Mouse (Mus musculus): Measurements from ENCODE around the gene Mad1l1. TPM values are rescaled to one million over a fixed set of nuclear protein-coding genes. Genes with fewer than 3 reads are reported as not detected.

Gene Mad1l1
- polyA plus RNA-seq, 1 experiment = 12.6 TPM

DNA sequence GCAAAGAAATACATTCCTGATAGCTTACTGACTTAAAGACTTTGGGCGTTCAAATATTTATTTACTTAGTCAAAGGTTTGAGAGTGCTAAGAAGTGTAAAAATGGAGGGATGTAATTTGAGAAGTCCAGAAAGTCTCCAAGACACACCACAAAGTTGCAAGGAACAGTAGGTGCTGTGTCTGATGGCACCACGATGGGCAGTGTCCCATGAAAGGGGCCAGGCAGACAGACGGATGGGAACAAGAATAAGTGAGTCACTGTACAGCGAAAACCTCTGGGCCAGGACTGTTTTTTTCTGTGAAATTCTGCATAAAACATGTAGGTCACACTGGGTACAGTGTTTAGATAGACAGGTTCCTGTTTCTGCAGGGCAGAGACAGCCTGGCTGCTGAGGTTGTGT is 256.8 kb downstream of the Mad1l1 start:
- H3K27ac ChIP-seq (ENCODE audit: insufficient read depth, low read depth, low read length) = no peak overlapping the region
- TF ChIP-seq POLR2A (IDR thresholded peaks at IDR 0.05; ENCODE audit: low read depth, low read length) = no peak
- TF ChIP-seq CTCF (conservative IDR thresholded peaks at IDR 0.05; ENCODE audit: insufficient read depth, insufficient read length, low read depth, low read length) = no peak

DNA sequence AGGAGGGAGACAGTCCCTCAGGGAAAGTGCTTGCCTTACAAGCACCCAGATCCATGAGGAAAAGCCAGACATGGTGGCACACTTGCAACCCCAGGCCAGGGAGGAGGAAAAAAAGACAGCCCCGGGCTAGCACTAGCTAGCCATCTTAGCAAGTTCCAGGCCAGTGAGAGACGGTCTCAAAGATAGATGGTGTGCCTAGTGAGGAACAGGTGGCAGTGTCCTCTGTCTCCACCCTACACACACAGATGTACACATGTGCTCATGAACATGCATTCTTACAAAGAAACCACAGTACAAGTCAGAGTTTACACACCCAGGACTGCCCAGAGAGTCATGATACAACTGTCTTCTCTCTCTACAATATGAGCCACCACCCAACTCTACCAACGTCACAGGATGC is 258.5 kb downstream of the Mad1l1 start:
- Histone ChIP-seq H3K27ac (ENCODE audit: insufficient read depth, low read depth, low read length) (no peak overlapping the region), H3K4me3 (ENCODE audit: insufficient read depth, low read depth, low read length) (no peak overlapping the region), H3K4me1 (ENCODE audit: control insufficient read depth, insufficient read depth, low read length) (no peaks in the 10 kb centered on the region), H3K27me3 (replicated peaks; ENCODE audit: control insufficient read depth, insufficient read depth, low read length) (no peaks in the 10 kb centered on the region), H3K36me3 (ENCODE audit: control insufficient read depth, insufficient read depth, low read length) (no peaks in the 10 kb centered on the region)
- 93% methylated on average over 3 of the region's 3 CpGs for WGBS
- no peak for DNase-seq
- no peak for TF ChIP-seq CTCF (conservative IDR thresholded peaks at IDR 0.05; ENCODE audit: insufficient read depth, insufficient read length, low read depth, low read length)
- TF ChIP-seq POLR2A (IDR thresholded peaks at IDR 0.05; ENCODE audit: low read depth, low read length) = no peak

More for the DNA sequence above, 256.8 kb downstream of the Mad1l1 start:
- Histone ChIP-seq H3K36me3 (ENCODE audit: control insufficient read depth, insufficient read depth, low read length) (no peaks in the 10 kb centered on the region), H3K4me3 (ENCODE audit: insufficient read depth, low read depth, low read length) (no peak overlapping the region), H3K27me3 (replicated peaks; ENCODE audit: control insufficient read depth, insufficient read depth, low read length) (no peaks in the 10 kb centered on the region), H3K4me1 (ENCODE audit: control insufficient read depth, insufficient read depth, low read length) (no peaks in the 10 kb centered on the region)
- DNase-seq = no peak
- WGBS = 83% methylated on average over 4 of the region's 4 CpGs

DNA sequence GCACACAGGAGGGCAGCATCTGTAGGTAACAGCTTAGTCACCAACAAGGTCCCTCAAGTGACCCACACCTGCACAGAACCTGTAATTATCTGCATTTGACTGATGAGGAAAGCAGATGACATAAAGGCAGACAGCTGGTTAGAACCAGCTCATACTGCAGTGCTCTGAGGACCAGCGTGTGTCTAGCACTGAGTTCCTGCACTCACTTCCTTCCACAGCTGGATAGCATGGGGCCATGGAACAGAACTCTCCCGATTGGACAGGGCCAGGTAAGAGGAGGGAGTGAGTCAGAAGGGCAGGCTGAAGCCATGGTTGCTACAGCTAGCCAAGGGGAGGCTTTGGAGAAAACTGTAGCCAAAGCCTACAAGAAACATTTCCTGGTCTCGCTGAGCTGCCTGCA is 259.0 kb downstream of the Mad1l1 start:
- H3K4me1 ChIP-seq (ENCODE audit: control insufficient read depth, insufficient read depth, low read length) = no peaks in the 10 kb centered on the region
- no peak for TF ChIP-seq CTCF (conservative IDR thresholded peaks at IDR 0.05; ENCODE audit: insufficient read depth, insufficient read length, low read depth, low read length)
- no peak for TF ChIP-seq POLR2A (IDR thresholded peaks at IDR 0.05; ENCODE audit: low read depth, low read length)
- DNase-seq = no peak
- WGBS = 71% methylated on average over 3 of the region's 3 CpGs
- H3K27me3 ChIP-seq (replicated peaks; ENCODE audit: control insufficient read depth, insufficient read depth, low read length) = no peaks in the 10 kb centered on the region
- no peaks in the 10 kb centered on the region for H3K36me3 ChIP-seq (ENCODE audit: control insufficient read depth, insufficient read depth, low read length)
- H3K4me3 ChIP-seq (ENCODE audit: insufficient read depth, low read depth, low read length) = no peak overlapping the region
- no peak overlapping the region for H3K27ac ChIP-seq (ENCODE audit: insufficient read depth, low read depth, low read length)

DNA sequence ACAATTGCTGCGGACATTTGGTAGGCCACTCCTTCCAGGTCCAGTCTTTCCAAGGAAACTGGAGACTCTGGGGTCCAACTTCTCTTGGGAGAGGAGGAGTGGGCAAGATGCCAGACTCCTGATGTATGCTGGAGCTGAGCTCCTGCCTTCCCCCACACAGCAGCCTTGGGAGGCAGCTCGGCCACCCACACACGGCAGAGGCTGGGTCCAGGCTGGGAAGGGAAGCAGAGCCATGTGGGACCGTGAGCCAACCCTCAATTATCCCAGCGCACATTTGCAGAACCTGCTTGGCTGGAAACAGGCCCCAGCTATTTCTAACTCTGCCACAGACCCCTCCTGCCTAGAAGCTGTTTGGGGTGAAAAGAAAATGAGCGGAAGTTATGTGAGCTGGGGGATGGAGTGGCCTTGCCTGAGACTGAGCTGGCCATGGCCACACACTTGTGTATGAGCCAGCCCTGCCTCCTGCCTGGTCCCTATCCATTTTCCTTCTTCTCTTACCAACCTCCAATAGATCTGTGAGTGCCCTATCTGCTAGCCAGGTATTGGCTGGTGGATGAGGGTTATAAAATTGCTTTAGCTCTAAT is 260.0 kb downstream of the Mad1l1 start:
- WGBS = 60% methylated on average over 6 of the region's 6 CpGs
- DNase-seq = no peak
- no peaks in the 10 kb centered on the region for H3K27me3 ChIP-seq (replicated peaks; ENCODE audit: control insufficient read depth, insufficient read depth, low read length)
- TF ChIP-seq POLR2A (IDR thresholded peaks at IDR 0.05; ENCODE audit: low read depth, low read length) (no peak), CTCF (conservative IDR thresholded peaks at IDR 0.05; ENCODE audit: insufficient read depth, insufficient read length, low read depth, low read length) (no peak)
- H3K36me3 ChIP-seq (ENCODE audit: control insufficient read depth, insufficient read depth, low read length) = no peaks in the 10 kb centered on the region
- no peak overlapping the region for H3K27ac ChIP-seq (ENCODE audit: insufficient read depth, low read depth, low read length)
- H3K4me3 ChIP-seq (ENCODE audit: insufficient read depth, low read depth, low read length) = no peak overlapping the region
- no peaks in the 10 kb centered on the region for H3K4me1 ChIP-seq (ENCODE audit: control insufficient read depth, insufficient read depth, low read length)

DNA sequence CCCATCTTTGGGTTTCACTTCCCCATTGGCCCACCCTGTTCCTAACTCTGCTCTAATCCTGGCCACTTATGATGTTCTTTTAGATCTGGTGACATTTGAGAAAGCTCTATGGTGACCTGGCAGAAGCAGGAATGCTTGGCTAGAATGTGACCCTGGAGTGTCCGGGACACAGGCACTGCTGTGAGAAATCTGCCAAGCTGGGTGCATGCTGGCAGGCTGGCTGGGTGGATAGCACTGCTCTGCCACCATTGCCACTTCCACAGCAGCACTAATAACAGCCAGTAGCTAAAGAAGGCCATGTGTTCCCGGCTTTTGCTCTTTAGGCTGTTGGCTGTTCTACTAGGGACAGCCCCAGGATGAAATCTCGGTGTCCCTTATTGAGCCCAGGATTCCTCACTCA is 265.1 kb downstream of the Mad1l1 start:
- no peaks in the 10 kb centered on the region for H3K4me1 ChIP-seq (ENCODE audit: control insufficient read depth, insufficient read depth, low read length)
- WGBS = 79% methylated on average over 3 of the region's 3 CpGs
- H3K27ac ChIP-seq (ENCODE audit: insufficient read depth, low read depth, low read length) = no peak overlapping the region
- H3K36me3 ChIP-seq (ENCODE audit: control insufficient read depth, insufficient read depth, low read length) = no peaks in the 10 kb centered on the region
- TF ChIP-seq POLR2A (IDR thresholded peaks at IDR 0.05; ENCODE audit: low read depth, low read length) = no peak
- TF ChIP-seq CTCF (conservative IDR thresholded peaks at IDR 0.05; ENCODE audit: insufficient read depth, insufficient read length, low read depth, low read length) = no peak
- no peak for DNase-seq
- no peaks in the 10 kb centered on the region for H3K27me3 ChIP-seq (replicated peaks; ENCODE audit: control insufficient read depth, insufficient read depth, low read length)
- H3K4me3 ChIP-seq (ENCODE audit: insufficient read depth, low read depth, low read length) = no peak overlapping the region

DNA sequence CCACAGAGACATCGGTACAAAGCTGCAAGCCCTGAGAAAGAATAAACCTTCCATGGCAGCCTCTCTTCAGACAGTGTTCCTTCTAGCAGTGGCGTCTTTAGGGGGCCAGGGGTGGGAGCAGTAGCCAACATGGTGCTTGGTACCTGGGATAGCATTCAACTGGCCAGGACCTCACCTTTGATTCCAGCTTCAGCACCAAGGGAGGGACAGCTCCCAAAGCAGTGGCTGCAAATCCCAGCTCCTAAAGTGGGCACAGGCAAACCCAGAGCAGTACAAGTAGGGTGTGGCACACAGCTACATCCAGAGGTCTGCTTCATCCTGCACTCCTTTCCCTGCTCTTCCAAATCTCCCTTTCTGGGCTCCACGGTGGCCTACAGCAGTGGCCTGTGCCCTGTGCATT is 265.9 kb downstream of the Mad1l1 start:
- no peaks in the 10 kb centered on the region for H3K27me3 ChIP-seq (replicated peaks; ENCODE audit: control insufficient read depth, insufficient read depth, low read length)
- H3K4me3 ChIP-seq (ENCODE audit: insufficient read depth, low read depth, low read length) = no peak overlapping the region
- H3K36me3 ChIP-seq (ENCODE audit: control insufficient read depth, insufficient read depth, low read length) = no peaks in the 10 kb centered on the region
- H3K27ac ChIP-seq (ENCODE audit: insufficient read depth, low read depth, low read length) = no peak overlapping the region
- no peaks in the 10 kb centered on the region for H3K4me1 ChIP-seq (ENCODE audit: control insufficient read depth, insufficient read depth, low read length)
- TF ChIP-seq POLR2A (IDR thresholded peaks at IDR 0.05; ENCODE audit: low read depth, low read length) (no peak), CTCF (conservative IDR thresholded peaks at IDR 0.05; ENCODE audit: insufficient read depth, insufficient read length, low read depth, low read length) (no peak)
- no peak for DNase-seq
- 87% methylated on average over 3 of the region's 3 CpGs for WGBS

DNA sequence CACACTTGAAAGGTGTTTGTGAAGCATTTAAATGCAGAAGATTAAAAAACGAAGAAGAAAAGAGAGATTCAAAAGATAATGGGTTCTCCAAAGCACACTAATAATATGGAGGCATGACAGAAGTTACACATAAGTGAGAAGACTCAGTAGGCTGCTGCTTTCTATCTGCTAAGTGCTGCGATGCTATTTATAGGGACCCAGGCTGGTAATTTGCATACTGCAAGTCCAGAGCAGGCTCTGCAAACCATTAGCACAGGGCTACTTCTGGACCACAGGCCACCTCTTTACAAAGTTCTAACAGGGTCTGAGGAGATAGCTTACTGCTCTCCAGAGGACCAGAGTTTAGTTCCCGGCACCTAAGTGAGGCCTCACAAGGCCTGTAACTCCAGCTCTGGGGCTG is 267.7 kb downstream of the Mad1l1 start:
- H3K4me1 ChIP-seq (ENCODE audit: control insufficient read depth, insufficient read depth, low read length) = no peaks in the 10 kb centered on the region
- H3K27ac ChIP-seq (ENCODE audit: insufficient read depth, low read depth, low read length) = no peak overlapping the region
- no peaks in the 10 kb centered on the region for H3K27me3 ChIP-seq (replicated peaks; ENCODE audit: control insufficient read depth, insufficient read depth, low read length)
- TF ChIP-seq CTCF (conservative IDR thresholded peaks at IDR 0.05; ENCODE audit: insufficient read depth, insufficient read length, low read depth, low read length) (no peak), POLR2A (IDR thresholded peaks at IDR 0.05; ENCODE audit: low read depth, low read length) (no peak)
- WGBS = 83% methylated on average over 3 of the region's 3 CpGs
- no peaks in the 10 kb centered on the region for H3K36me3 ChIP-seq (ENCODE audit: control insufficient read depth, insufficient read depth, low read length)
- no peak for DNase-seq
- no peak overlapping the region for H3K4me3 ChIP-seq (ENCODE audit: insufficient read depth, low read depth, low read length)

Measured in kidney, adult 2 months (tissue).